Mouse (Mus musculus): ENCODE data around the gene Fermt3. TPM values are rescaled to one million over a fixed set of nuclear protein-coding genes. Genes with fewer than 3 reads are reported as not detected.
A peak's percentile ranks its signal among the peaks of the same experiment; 100 is the strongest.
"Not testable (repeated sequence)": the region's sequence is repeated elsewhere in the genome, so short reads cannot be mapped to it uniquely, and the experiment has no call there.

Gene Fermt3
- total and polyA plus RNA-seq, 3 experiments, result 5.2 to 9.0 (median 7.8) TPM

GRCm38 (mm10) chr19:7056248-7057087, 37.2 kb upstream of the Fermt3 start, which contains the start of gene Macrod1:
TSS of gene Macrod1 (plus strand) at chr19:7056810.
- Histone ChIP-seq H3K4me3 (peak within 1 kb of the TSS; percentile 78), H3K9ac (ENCODE audit: low read depth, low read length) (peak within 1 kb of the TSS; percentile 80), H3K4me1 (ENCODE audit: control insufficient read depth, insufficient read depth, low read length) (peaks cover 2% of the 10 kb centered on the region), H3K79me2 (replicated peaks; ENCODE audit: control insufficient read depth, insufficient read depth, low read length) (no peaks in the 10 kb centered on the region), H3K27me3 (ENCODE audit: control insufficient read depth, insufficient read depth, low read length) (no peaks in the 10 kb centered on the region), H3K27ac (peak within 1 kb of the TSS; percentile 82), H3K36me3 (ENCODE audit: control insufficient read depth, insufficient read depth, low read length) (no peaks in the 10 kb centered on the region)
- 1% methylated on average over 70 of the region's 72 CpGs for WGBS
- intact Hi-C loops (cut with DNase I), result no loop called here
- no peak for TF ChIP-seq EP300 (IDR thresholded peaks at IDR 0.05; ENCODE audit: insufficient read depth, low read depth, low read length)
- peak; percentile 37 for TF ChIP-seq CTCF (IDR thresholded peaks at IDR 0.05)
- 0 out of 2 replicates have a peak, but pooled peaks have one; percentile 40 for TF ChIP-seq POLR2A (IDR thresholded peaks at IDR 0.05; ENCODE audit: insufficient read depth, low read depth, low read length)
- DNase-seq, result peak; percentile 86 to 90

DNA sequence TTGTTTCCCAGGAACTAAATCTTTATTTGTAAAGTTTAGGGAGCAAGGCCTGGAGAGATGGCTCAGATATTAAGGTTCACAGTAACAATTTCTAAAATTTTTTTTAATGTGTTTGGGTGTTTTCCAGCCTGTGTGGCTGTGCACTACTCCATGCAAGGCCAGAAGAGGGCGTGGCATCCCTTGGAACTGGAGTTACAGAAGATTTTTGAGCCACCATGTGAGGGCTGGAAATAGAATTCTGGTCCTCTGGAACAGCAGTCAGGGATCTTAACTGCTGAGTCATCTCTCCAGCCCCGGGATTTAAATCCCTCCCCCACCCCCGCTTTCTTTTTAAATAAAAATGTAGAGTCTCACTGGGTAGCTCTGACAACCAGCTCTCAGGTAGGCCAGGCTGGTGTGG, 35.9 kb upstream of the Fermt3 start:
- Histone ChIP-seq H3K4me3 (no peak overlapping the region), H3K27me3 (ENCODE audit: control insufficient read depth, insufficient read depth, low read length) (no peaks in the 10 kb centered on the region), H3K4me1 (ENCODE audit: control insufficient read depth, insufficient read depth, low read length) (peaks cover 2% of the 10 kb centered on the region), H3K9ac (ENCODE audit: low read depth, low read length) (no peak overlapping the region), H3K27ac (peak overlapping the region; percentile 34; the same call in 1 of the 2 replicates), H3K79me2 (replicated peaks; ENCODE audit: control insufficient read depth, insufficient read depth, low read length) (no peaks in the 10 kb centered on the region), H3K36me3 (ENCODE audit: control insufficient read depth, insufficient read depth, low read length) (no peaks in the 10 kb centered on the region)
- WGBS, result 27% methylated on average over 3 of the region's 3 CpGs
- TF ChIP-seq EP300 (IDR thresholded peaks at IDR 0.05; ENCODE audit: insufficient read depth, low read depth, low read length) (no peak), CTCF (IDR thresholded peaks at IDR 0.05) (peak; percentile 38)
- intact Hi-C loops (cut with DNase I), result no loop called here
- peak in 1 of 2 experiments; percentile 35 for DNase-seq

DNA sequence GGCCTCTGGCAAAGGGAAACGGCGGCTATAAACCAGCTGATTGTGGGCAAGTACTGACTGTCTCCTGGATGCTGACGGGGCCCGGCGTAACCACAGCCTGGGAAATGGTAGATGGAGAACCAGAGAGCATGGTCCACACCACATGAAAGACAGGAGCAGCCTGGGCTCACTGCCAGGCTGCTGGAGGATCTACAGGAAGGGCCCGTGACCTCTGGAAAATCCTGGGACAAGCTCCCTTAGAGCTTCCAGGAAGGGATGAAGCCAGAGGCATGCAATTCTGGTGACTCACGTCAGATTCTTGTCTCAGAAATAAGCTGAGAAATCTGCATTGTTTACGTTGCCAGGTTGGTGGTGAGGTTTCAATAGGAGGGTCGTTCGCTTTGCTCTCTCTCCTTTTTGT, 35.5 kb upstream of the Fermt3 start:
- H3K27ac ChIP-seq, result peak overlapping the region; percentile 34; the same call in 1 of the 2 replicates
- peak in 1 of 2 experiments; percentile 39 for DNase-seq
- intact Hi-C loops (cut with DNase I), result no loop called here

GRCm38 (mm10) chr19:7053382-7053781, 34.1 kb upstream of the Fermt3 start:
- H3K79me2 ChIP-seq (replicated peaks; ENCODE audit: control insufficient read depth, insufficient read depth, low read length); H3K4me3 ChIP-seq; H3K36me3 ChIP-seq (ENCODE audit: control insufficient read depth, insufficient read depth, low read length); H3K27me3 ChIP-seq (ENCODE audit: control insufficient read depth, insufficient read depth, low read length); DNase-seq; intact Hi-C loops (cut with DNase I); H3K9ac ChIP-seq (ENCODE audit: low read depth, low read length); H3K27ac ChIP-seq; H3K4me1 ChIP-seq (ENCODE audit: control insufficient read depth, insufficient read depth, low read length): not testable (repeated sequence)
- 85% methylated on average over 4 of the region's 4 CpGs for WGBS

More for the DNA sequence above, 35.5 kb upstream of the Fermt3 start:
- 37% methylated on average over 10 of the region's 10 CpGs for WGBS
- H3K4me3 ChIP-seq, result no peak overlapping the region
- no peak overlapping the region for H3K9ac ChIP-seq (ENCODE audit: low read depth, low read length)
- no peaks in the 10 kb centered on the region for H3K27me3 ChIP-seq (ENCODE audit: control insufficient read depth, insufficient read depth, low read length)
- H3K79me2 ChIP-seq (replicated peaks; ENCODE audit: control insufficient read depth, insufficient read depth, low read length), result no peaks in the 10 kb centered on the region
- H3K36me3 ChIP-seq (ENCODE audit: control insufficient read depth, insufficient read depth, low read length), result no peaks in the 10 kb centered on the region
- TF ChIP-seq CTCF (IDR thresholded peaks at IDR 0.05) (no peak), EP300 (IDR thresholded peaks at IDR 0.05; ENCODE audit: insufficient read depth, low read depth, low read length) (no peak), POLR2A (IDR thresholded peaks at IDR 0.05; ENCODE audit: insufficient read depth, low read depth, low read length) (no peak)
- H3K4me1 ChIP-seq (ENCODE audit: control insufficient read depth, insufficient read depth, low read length), result peaks cover 2% of the 10 kb centered on the region

GRCm38 (mm10) chr19:7044706-7045105, 25.4 kb upstream of the Fermt3 start:
- Histone ChIP-seq H3K79me2 (replicated peaks; ENCODE audit: control insufficient read depth, insufficient read depth, low read length) (no peaks in the 10 kb centered on the region), H3K9ac (ENCODE audit: low read depth, low read length) (no peak overlapping the region), H3K4me1 (ENCODE audit: control insufficient read depth, insufficient read depth, low read length) (peaks cover 8% of the 10 kb centered on the region), H3K36me3 (ENCODE audit: control insufficient read depth, insufficient read depth, low read length) (no peaks in the 10 kb centered on the region), H3K27me3 (ENCODE audit: control insufficient read depth, insufficient read depth, low read length) (no peaks in the 10 kb centered on the region), H3K4me3 (no peak overlapping the region), H3K27ac (peak overlapping the region; percentile 65)
- WGBS, result 27% methylated on average over 4 of the region's 4 CpGs
- DNase-seq, result peak in 1 of 2 experiments; percentile 47
- intact Hi-C loops (cut with DNase I), result no loop called here
- TF ChIP-seq EP300 (IDR thresholded peaks at IDR 0.05; ENCODE audit: insufficient read depth, low read depth, low read length), result no peak
- no peak for TF ChIP-seq CTCF (IDR thresholded peaks at IDR 0.05)
- no peak for TF ChIP-seq POLR2A (IDR thresholded peaks at IDR 0.05; ENCODE audit: insufficient read depth, low read depth, low read length)

- no peaks in the 10 kb centered on the region for H3K79me2 ChIP-seq (replicated peaks; ENCODE audit: control insufficient read depth, insufficient read depth, low read length)
- peak overlapping the region; percentile 65 for H3K27ac ChIP-seq
- no peak for DNase-seq
- H3K4me1 ChIP-seq (ENCODE audit: control insufficient read depth, insufficient read depth, low read length), result peaks cover 8% of the 10 kb centered on the region
- H3K9ac ChIP-seq (ENCODE audit: low read depth, low read length), result no peak overlapping the region
- H3K27me3 ChIP-seq (ENCODE audit: control insufficient read depth, insufficient read depth, low read length), result no peaks in the 10 kb centered on the region
- no peaks in the 10 kb centered on the region for H3K36me3 ChIP-seq (ENCODE audit: control insufficient read depth, insufficient read depth, low read length)
- 54% methylated on average over 4 of the region's 4 CpGs for WGBS
- no peak for TF ChIP-seq EP300 (IDR thresholded peaks at IDR 0.05; ENCODE audit: insufficient read depth, low read depth, low read length)
- no peak for TF ChIP-seq POLR2A (IDR thresholded peaks at IDR 0.05; ENCODE audit: insufficient read depth, low read depth, low read length)
- TF ChIP-seq CTCF (IDR thresholded peaks at IDR 0.05), result no peak
- H3K4me3 ChIP-seq, result no peak overlapping the region
- intact Hi-C loops (cut with DNase I), result no loop called here
Measured at GRCm38 (mm10) chr19:7044279-7044678, 25.0 kb upstream of the Fermt3 start.
